Mouse (Mus musculus): ENCODE results near the gene Myrip.

DNA sequence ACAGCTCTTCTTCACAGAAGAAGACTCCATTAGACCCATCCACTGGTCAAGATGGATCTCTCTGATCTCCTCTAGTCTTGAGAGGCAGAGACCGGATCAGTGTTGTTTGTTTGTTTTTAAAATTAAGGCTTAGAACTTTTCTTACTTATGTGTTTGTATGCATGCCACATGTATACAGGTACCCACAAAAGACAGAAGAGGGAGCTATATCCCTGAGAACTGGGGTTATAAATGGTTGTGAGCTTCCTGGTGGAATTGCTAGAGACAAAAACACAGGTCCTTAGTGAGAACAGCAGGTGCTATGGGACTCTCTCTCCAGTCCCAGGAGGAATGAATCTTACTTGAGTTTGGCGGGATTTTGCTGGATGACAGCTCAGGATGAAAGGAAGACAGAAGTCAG is 1.9 kb upstream of the Myrip start:
- TF ChIP-seq CTCF (IDR thresholded peaks at IDR 0.05; ENCODE audit: borderline replicate concordance, extremely low read depth, insufficient read depth, insufficient read length) (no peak), POLR2A (IDR thresholded peaks at IDR 0.05; ENCODE audit: borderline replicate concordance, extremely low read depth, insufficient read depth, insufficient read length, poor library complexity, severe bottlenecking) (no peak)

Measured in brain, embryonic 14.5 days (tissue).